ENCODE assay signal across 7 mouse cellular contexts in genomic region chr4:155570315-155570714, GRCm38 (mm10). TPM values are rescaled to one million over a fixed set of nuclear protein-coding genes. Genes with fewer than 3 reads are reported as not detected.
A peak's percentile ranks its signal among the peaks of the same experiment; 100 is the strongest.
DNase-seq lines count a peak whose midpoint lies in the region; ATAC-seq and TF ChIP-seq lines count a peak whose summit lies in the region.
"Not testable (repeated sequence)": the region's sequence is repeated elsewhere in the genome, so short reads cannot be mapped to it uniquely, and the experiment has no call there.

No protein-coding gene starts in this region.

- not testable (repeated sequence) for H3K4me3 ChIP-seq in MEL (ENCODE audit: control insufficient read depth in 1 of 2, insufficient read depth in 1 of 2, low read depth in 2 of 2, low read length in 2 of 2); gastrocnemius, adult 2 months; liver, adult 2 months (ENCODE audit: insufficient read depth, low read depth, low read length); liver, embryonic 13.5 days (replicated peaks); liver, postnatal 0 days (ENCODE audit: low read depth, low read length); small intestine, adult 2 months (ENCODE audit: low read depth, low read length)

- TF ChIP-seq CTCF in MEL (IDR thresholded peaks at IDR 0.05 in 2 of 3, conservative IDR thresholded peaks at IDR 0.05 in 1 of 3; ENCODE audit: control insufficient read depth in 1 of 3, insufficient read depth in 1 of 3, low read depth in 2 of 3, low read length in 3 of 3, poor library complexity in 1 of 3, severe bottlenecking in 1 of 3); gastrocnemius, adult 2 months (IDR thresholded peaks at IDR 0.05); liver, adult 2 months (IDR thresholded peaks at IDR 0.05; ENCODE audit: low read depth, low read length); liver, postnatal 0 days (IDR thresholded peaks at IDR 0.05; ENCODE audit: low read depth); small intestine, adult 2 months (IDR thresholded peaks at IDR 0.05; ENCODE audit: extremely low read depth, insufficient read length, insufficient replicate concordance, low read depth, low read length): not testable (repeated sequence)

- not testable (repeated sequence) for DNase-seq in MEL (ENCODE audit: low read depth, low spot score); gastrocnemius, adult 2 months; liver, embryonic 13.5 days; liver, postnatal 0 days
- DNase-seq in adrenal gland, adult (ENCODE audit: inconsistent age in 2 of 2, low spot score in 1 of 2): peak; percentile 24 to 64
- DNase-seq in liver, adult 2 months (ENCODE audit: extremely low read depth, low read depth, low spot score): peak; percentile 47

- ATAC-seq in liver, embryonic 13.5 days (ENCODE audit: low read depth); liver, postnatal 0 days: not testable (repeated sequence)

- WGBS in liver, adult 2 months: 31% methylated on average over 11 of the region's 11 CpGs
- WGBS in liver, embryonic 13.5 days (ENCODE audit: insufficient replicate concordance): 82% methylated on average over 11 of the region's 11 CpGs
- WGBS in liver, postnatal 0 days (ENCODE audit: insufficient replicate concordance): 65% methylated on average over 11 of the region's 11 CpGs
- 31% methylated on average over 11 of the region's 11 CpGs for WGBS in small intestine, adult 2 months

- H3K4me2 ChIP-seq in liver, embryonic 13.5 days; liver, postnatal 0 days (ENCODE audit: low read depth, low read length): not testable (repeated sequence)

- H3K36me3 ChIP-seq in MEL (ENCODE audit: control insufficient read depth in 1 of 2, insufficient read depth in 2 of 2, low read length in 2 of 2): peaks cover 2 to 41% of the 10 kb centered on the region in 2 experiments; a peak in 3 of 4 replicates
- not testable (repeated sequence) for H3K36me3 ChIP-seq in liver, adult 2 months (ENCODE audit: control insufficient read depth, insufficient read depth, low read length); liver, embryonic 13.5 days; liver, postnatal 0 days (replicated peaks; ENCODE audit: insufficient read depth, low read length); small intestine, adult 2 months (ENCODE audit: control insufficient read depth, insufficient read depth, low read length)

- peaks cover 7 to 40% of the 10 kb centered on the region in 2 experiments for H3K4me1 ChIP-seq in MEL (ENCODE audit: control insufficient read depth in 1 of 2, insufficient read depth in 2 of 2, low read length in 2 of 2)
- H3K4me1 ChIP-seq in liver, adult 2 months (ENCODE audit: control insufficient read depth, insufficient read depth, low read length): peaks cover 54% of the 10 kb centered on the region
- peaks cover 82% of the 10 kb centered on the region for H3K4me1 ChIP-seq in liver, embryonic 13.5 days (replicated peaks)
- H3K4me1 ChIP-seq in liver, postnatal 0 days (ENCODE audit: insufficient read depth): peaks cover 39% of the 10 kb centered on the region
- peaks cover 32% of the 10 kb centered on the region; the same call in 1 of the 2 replicates for H3K4me1 ChIP-seq in small intestine, adult 2 months (ENCODE audit: control insufficient read depth, insufficient read depth, insufficient read length, low read length)

- TF ChIP-seq RAD21 in MEL (IDR thresholded peaks at IDR 0.05; ENCODE audit: low read depth, low read length): not testable (repeated sequence)

- intact Hi-C loops in gastrocnemius, adult 2 months (cut with DNase I): not testable (repeated sequence)

- not testable (repeated sequence) for H3K9ac ChIP-seq in MEL (ENCODE audit: control insufficient read depth, low read depth, low read length, poor library complexity, severe bottlenecking); liver, adult 2 months (ENCODE audit: low read depth, low read length); liver, postnatal 0 days (replicated peaks)
- H3K9ac ChIP-seq in liver, embryonic 13.5 days: 0 out of 2 replicates have a peak overlapping the region, but pooled peaks have one; percentile 2

- peak overlapping the region; percentile 21 for H3K27ac ChIP-seq in MEL (ENCODE audit: control insufficient read depth, low read depth, low read length)
- H3K27ac ChIP-seq in gastrocnemius, adult 2 months: peak overlapping the region; percentile 63; the same call in 1 of the 2 replicates
- peak overlapping the region; percentile 57 for H3K27ac ChIP-seq in liver, adult 2 months (replicated peaks; ENCODE audit: insufficient read depth, low read depth, low read length)
- peak overlapping the region; percentile 53; the same call in 1 of the 2 replicates for H3K27ac ChIP-seq in liver, embryonic 13.5 days
- 0 out of 2 replicates have a peak overlapping the region, but pooled peaks have one; percentile 39 for H3K27ac ChIP-seq in liver, postnatal 0 days (ENCODE audit: low read depth)
- H3K27ac ChIP-seq in small intestine, adult 2 months (ENCODE audit: insufficient read depth, low read depth, low read length): peak overlapping the region; percentile 76

- H3K27me3 ChIP-seq in MEL (ENCODE audit: control insufficient read depth in 1 of 2, insufficient read depth in 2 of 2, low read length in 2 of 2); liver, adult 2 months (ENCODE audit: control insufficient read depth, insufficient read depth, low read length); liver, embryonic 13.5 days; liver, postnatal 0 days (ENCODE audit: insufficient read depth, low read length); small intestine, adult 2 months (ENCODE audit: control insufficient read depth, insufficient read depth, low read length): not testable (repeated sequence)

- TF ChIP-seq POLR2A in MEL (IDR thresholded peaks at IDR 0.05; ENCODE audit: control insufficient read depth in 1 of 2, insufficient read depth in 1 of 2, low read depth in 1 of 2, low read length in 2 of 2, poor library complexity in 1 of 2); liver, adult 2 months (IDR thresholded peaks at IDR 0.05; ENCODE audit: extremely low read depth, insufficient read depth, low read length); small intestine, adult 2 months (IDR thresholded peaks at IDR 0.05; ENCODE audit: low read depth, low read length): not testable (repeated sequence)

- not testable (repeated sequence) for H3K9me3 ChIP-seq in MEL (replicated peaks; ENCODE audit: insufficient read depth, low read length); liver, embryonic 13.5 days (replicated peaks); liver, postnatal 0 days (ENCODE audit: low read length)

- TF ChIP-seq EP300 in MEL (IDR thresholded peaks at IDR 0.05; ENCODE audit: low read depth in 1 of 2, low read length in 2 of 2); liver, postnatal 0 days (IDR thresholded peaks at IDR 0.05; ENCODE audit: low read depth): not testable (repeated sequence)

- peaks cover 74% of the 10 kb centered on the region for H3K79me2 ChIP-seq in MEL (ENCODE audit: control insufficient read depth, insufficient read depth, low read length, poor library complexity)
- H3K79me2 ChIP-seq in liver, adult 2 months (ENCODE audit: control insufficient read depth, insufficient read depth, low read length): peaks cover 44% of the 10 kb centered on the region

RNA-seq across cellular contexts. Expression of gene Nadk, which starts 8.1 kb away (rescaled TPM):
- 141 and 151 TPM in 2 replicates for total RNA-seq in MEL (2012; rRNA removed)
- 100 to 1,000 TPM in 1 of 2 experiments, 10 to 100 TPM in 1; 53.2 to 258 TPM for polyA plus RNA-seq in MEL (2012; ENCODE audit: insufficient read depth in 1 of 2, insufficient read length in 2 of 2, low read depth in 1 of 2, low replicate concordance in 2 of 2, missing spikeins in 1 of 2)
- total RNA-seq in gastrocnemius, adult 2 months (2021): 10 to 100 TPM; 16.4 to 21.5 TPM
- total RNA-seq in liver, adult 2 months (2014; rRNA removed): 163 and 201 TPM in 2 replicates
- 196 and 218 TPM in 2 replicates for polyA plus RNA-seq in liver, adult 2 months (2012; rRNA removed)
- 60.4 and 68.0 TPM in 2 replicates for polyA plus RNA-seq in liver, embryonic 13.5 days (2015; fragmentation: Nextera tagmentation; extraction: Ambion mirVana)
- polyA plus RNA-seq in liver, postnatal 0 days (2015; fragmentation: Nextera tagmentation; extraction: Ambion mirVana): 50.1 and 55.5 TPM in 2 replicates
- polyA plus RNA-seq in small intestine, adult 2 months (2012; rRNA removed): 76.8 and 135 TPM in 2 replicates

RNA-seq across cellular contexts. Expression of gene Slc35e2, which starts 30.9 kb away (rescaled TPM):
- 9.0 and 9.9 TPM in 2 replicates for total RNA-seq in MEL (2012; rRNA removed)
- 1 to 10 TPM in 1 of 2 experiments, not detected in 1; 6.4 TPM for polyA plus RNA-seq in MEL (2012; ENCODE audit: insufficient read depth in 1 of 2, insufficient read length in 2 of 2, low read depth in 1 of 2, low replicate concordance in 2 of 2, missing spikeins in 1 of 2)
- 1 to 10 TPM; 3.3 to 5.7 TPM for total RNA-seq in gastrocnemius, adult 2 months (2021)
- 63.5 and 65.6 TPM in 2 replicates for total RNA-seq in liver, adult 2 months (2014; rRNA removed)
- 18.5 and 19.8 TPM in 2 replicates for polyA plus RNA-seq in liver, adult 2 months (2012; rRNA removed)
- polyA plus RNA-seq in liver, embryonic 13.5 days (2015; fragmentation: Nextera tagmentation; extraction: Ambion mirVana): 4.4 and 5.9 TPM in 2 replicates
- 5.4 and 5.6 TPM in 2 replicates for polyA plus RNA-seq in liver, postnatal 0 days (2015; fragmentation: Nextera tagmentation; extraction: Ambion mirVana)
- polyA plus RNA-seq in small intestine, adult 2 months (2012; rRNA removed): 14.2 and 20.1 TPM in 2 replicates

RNA-seq across cellular contexts. Expression of gene Cdk11b, which starts 54.3 kb away (rescaled TPM):
- total RNA-seq in MEL (2012; rRNA removed): 47.9 and 56.6 TPM in 2 replicates
- polyA plus RNA-seq in MEL (2012; ENCODE audit: insufficient read depth in 1 of 2, insufficient read length in 2 of 2, low read depth in 1 of 2, low replicate concordance in 2 of 2, missing spikeins in 1 of 2): 100 to 1,000 TPM; 113 to 249 TPM
- 10 to 100 TPM; 28.4 to 32.0 TPM for total RNA-seq in gastrocnemius, adult 2 months (2021)
- total RNA-seq in liver, adult 2 months (2014; rRNA removed): 8.5 and 11.2 TPM in 2 replicates
- polyA plus RNA-seq in liver, adult 2 months (2012; rRNA removed): 8.8 and 10.6 TPM in 2 replicates
- polyA plus RNA-seq in liver, embryonic 13.5 days (2015; fragmentation: Nextera tagmentation; extraction: Ambion mirVana): 30.6 and 36.2 TPM in 2 replicates
- polyA plus RNA-seq in liver, postnatal 0 days (2015; fragmentation: Nextera tagmentation; extraction: Ambion mirVana): 22.8 and 24.9 TPM in 2 replicates
- 24.6 and 51.4 TPM in 2 replicates for polyA plus RNA-seq in small intestine, adult 2 months (2012; rRNA removed)

Comparison
In these comparisons a context has a peak if more than half of its experiments do, and no peak if none do; other contexts are left out.
1. H3K27ac ChIP-seq: peak in every context shown above with its lines; median percentile 76 in small intestine, adult 2 months; 63 in gastrocnemius, adult 2 months; 57 in liver, adult 2 months; 53 in liver, embryonic 13.5 days; 39 in liver, postnatal 0 days; 21 in MEL.